9 mouse cellular contexts compared by ENCODE assay signal in the genomic region with DNA sequence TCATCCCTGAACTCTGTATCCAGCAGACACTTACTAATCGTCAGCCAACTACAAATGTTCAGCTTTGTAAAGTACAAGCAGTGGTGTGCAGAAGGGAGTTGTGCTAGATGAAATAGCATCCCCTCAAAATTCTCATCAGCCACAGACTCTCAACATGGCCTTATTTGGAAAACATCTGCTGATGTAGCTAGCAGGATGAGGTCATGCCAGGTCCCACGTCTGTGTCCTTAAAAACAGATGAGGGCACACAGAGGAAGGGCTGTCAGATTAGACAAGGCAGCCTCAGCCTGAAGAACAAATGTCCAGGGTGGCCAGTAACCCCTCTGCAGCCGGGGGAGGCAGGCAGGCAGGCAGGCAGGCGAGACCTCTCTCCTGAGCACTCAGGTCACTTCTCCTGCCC. TPM values are rescaled to one million over a fixed set of nuclear protein-coding genes. Genes with fewer than 3 reads are reported as not detected.
DNase-seq lines count a peak whose midpoint lies in the region; ATAC-seq and TF ChIP-seq lines count a peak whose summit lies in the region.
"Had no signal": no experiment of that assay in that cellular context is flagged by ENCODE, and none has a peak within 500 bp of the region (broad histone marks: within the 10 kb centered on the region; RNA-seq: fewer than 3 reads in every experiment).

No protein-coding gene starts in this region.

- DNase-seq in forebrain, postnatal 0 days: no peak
- DNase-seq in frontal cortex, postnatal 14 days (ENCODE audit: low spot score in 2 of 2): no peak
- no peak for DNase-seq in thymus, adult 18-20 months
- DNase-seq in c-Kit-positive CD71-positive TER-119-positive erythroid progenitor cells, embryonic 14.5 days (ENCODE audit: low spot score): no peak
- DNase-seq: liver, embryonic 13.5 days had no signal

- H3K4me2 ChIP-seq in forebrain, postnatal 0 days (ENCODE audit: low read depth): no peak overlapping the region
- peak overlapping the region; percentile 42 for H3K4me2 ChIP-seq in limb, embryonic 12.5 days
- H3K4me2 ChIP-seq in stomach, embryonic 16.5 days (ENCODE audit: low read depth, low read length): no peak overlapping the region
- H3K4me2 ChIP-seq: liver, embryonic 13.5 days had no signal

- H3K27ac ChIP-seq in forebrain, postnatal 0 days (ENCODE audit: low read depth, low read length): peak overlapping the region; percentile 29
- peak overlapping the region; percentile 90 for H3K27ac ChIP-seq in limb, embryonic 12.5 days
- H3K27ac ChIP-seq in stomach, embryonic 16.5 days (ENCODE audit: low read length): peak overlapping the region; percentile 95
- H3K27ac ChIP-seq: liver, embryonic 13.5 days had no signal

- WGBS in forebrain, postnatal 0 days: 30% methylated on average over 4 of the region's 4 CpGs
- 13% methylated on average over 4 of the region's 4 CpGs for WGBS in limb, embryonic 12.5 days
- WGBS in stomach, embryonic 16.5 days: 27% methylated on average over 4 of the region's 4 CpGs

- no peak for ATAC-seq in megakaryocyte, adult 5-6 weeks (ENCODE audit: poor library complexity, severe bottlenecking)
- ATAC-seq in forebrain, postnatal 0 days: 0 out of 2 replicates have a peak, but pooled peaks have one; percentile 9
- ATAC-seq in limb, embryonic 12.5 days (ENCODE audit: insufficient number of reproducible peaks, insufficient read depth, low FRiP score, low TSS enrichment, low read depth): no peak
- ATAC-seq in stomach, embryonic 16.5 days (ENCODE audit: insufficient read depth, low FRiP score): peak; percentile 14; the same call in 1 of the 2 replicates

- peaks cover 44% of the 10 kb centered on the region for H3K4me1 ChIP-seq in megakaryocyte, embryonic 14.5 days
- no peaks in the 10 kb centered on the region for H3K4me1 ChIP-seq in forebrain, postnatal 0 days (ENCODE audit: insufficient read depth)
- peaks cover 68% of the 10 kb centered on the region for H3K4me1 ChIP-seq in limb, embryonic 12.5 days (replicated peaks)
- H3K4me1 ChIP-seq in stomach, embryonic 16.5 days (ENCODE audit: control insufficient read depth, insufficient read depth, low read length): peaks cover 34% of the 10 kb centered on the region

- no peaks in the 10 kb centered on the region; the same call in 1 of the 2 replicates for H3K9me3 ChIP-seq in megakaryocyte, embryonic 14.5 days
- no peaks in the 10 kb centered on the region for H3K9me3 ChIP-seq in forebrain, postnatal 0 days (ENCODE audit: low read length)
- no peaks in the 10 kb centered on the region for H3K9me3 ChIP-seq in limb, embryonic 12.5 days
- H3K9me3 ChIP-seq in stomach, embryonic 16.5 days (replicated peaks; ENCODE audit: control insufficient read depth, low read length): no peaks in the 10 kb centered on the region
- H3K9me3 ChIP-seq: liver, embryonic 13.5 days had no signal

- no peak overlapping the region for H3K9ac ChIP-seq in forebrain, postnatal 0 days
- H3K9ac ChIP-seq in limb, embryonic 12.5 days (replicated peaks): no peak overlapping the region; the same call in 1 of the 2 replicates
- H3K9ac ChIP-seq in stomach, embryonic 16.5 days (ENCODE audit: low read length): peak overlapping the region; percentile 54
- H3K9ac ChIP-seq: liver, embryonic 13.5 days had no signal

- H3K36me3 ChIP-seq in megakaryocyte, embryonic 14.5 days (replicated peaks; ENCODE audit: low read length): peaks cover 5% of the 10 kb centered on the region
- no peaks in the 10 kb centered on the region for H3K36me3 ChIP-seq in forebrain, postnatal 0 days (ENCODE audit: insufficient read depth)
- H3K36me3 ChIP-seq in limb, embryonic 12.5 days: no peaks in the 10 kb centered on the region
- no peaks in the 10 kb centered on the region for H3K36me3 ChIP-seq in stomach, embryonic 16.5 days (ENCODE audit: control insufficient read depth, insufficient read depth, low read length)
- H3K36me3 ChIP-seq: liver, embryonic 13.5 days had no signal

- peaks cover 59% of the 10 kb centered on the region for H3K27me3 ChIP-seq in megakaryocyte, embryonic 14.5 days (replicated peaks)
- H3K27me3 ChIP-seq in forebrain, postnatal 0 days (ENCODE audit: insufficient read depth, low read length): no peaks in the 10 kb centered on the region
- no peaks in the 10 kb centered on the region for H3K27me3 ChIP-seq in limb, embryonic 12.5 days
- no peaks in the 10 kb centered on the region for H3K27me3 ChIP-seq in stomach, embryonic 16.5 days (ENCODE audit: control insufficient read depth, insufficient read depth, low read length)
- H3K27me3 ChIP-seq: liver, embryonic 13.5 days had no signal

- TF ChIP-seq CTCF in forebrain, postnatal 0 days (IDR thresholded peaks at IDR 0.05; ENCODE audit: low read depth): no peak

- peak overlapping the region; percentile 50 for H3K4me3 ChIP-seq in megakaryocyte, embryonic 14.5 days (replicated peaks)
- H3K4me3 ChIP-seq in forebrain, postnatal 0 days (ENCODE audit: low read depth, low read length): no peak overlapping the region
- no peak overlapping the region for H3K4me3 ChIP-seq in limb, embryonic 12.5 days (replicated peaks)
- no peak overlapping the region for H3K4me3 ChIP-seq in stomach, embryonic 16.5 days (replicated peaks; ENCODE audit: low read length)
- H3K4me3 ChIP-seq: liver, embryonic 13.5 days had no signal

RNA-seq across cellular contexts. Expression of gene Tspan18, which starts 56.8 kb away (rescaled TPM):
- polyA plus RNA-seq in megakaryocyte, embryonic 14.5 days (2012; ENCODE audit: insufficient read depth, low replicate concordance): 8.8 and 11.6 TPM in 2 replicates
- total RNA-seq in megakaryocyte, adult 5-6 weeks (2015): 0.20 TPM in 1 of 2 replicates, not detected in the other
- 0.12 TPM in 1 of 2 replicates, not detected in the other for total RNA-seq in megakaryocyte, adult 5-6 weeks (2017)
- total RNA-seq in forebrain, postnatal 0 days (2014; rRNA removed): 14.8 and 23.1 TPM in 2 replicates
- polyA plus RNA-seq in forebrain, postnatal 0 days (2015; fragmentation: Nextera tagmentation; extraction: Ambion mirVana): 14.4 and 18.1 TPM in 2 replicates
- 16.4 and 16.9 TPM in 2 replicates for polyA plus RNA-seq in limb, embryonic 12.5 days (2016; fragmentation: Nextera tagmentation; extraction: Ambion mirVana)
- polyA plus RNA-seq in stomach, embryonic 16.5 days (2015; fragmentation: Nextera tagmentation; extraction: Ambion mirVana): 15.3 and 17.0 TPM in 2 replicates

Comparison
In these comparisons a context has a peak if more than half of its experiments do, and no peak if none do; other contexts are left out.
1. ATAC-seq: peak in forebrain, postnatal 0 days (single experiment) and stomach, embryonic 16.5 days (single experiment); none in megakaryocyte, adult 5-6 weeks (single experiment) and limb, embryonic 12.5 days (single experiment).
2. H3K27ac ChIP-seq: peak in every context shown above with its lines; median percentile 95 in stomach, embryonic 16.5 days; 90 in limb, embryonic 12.5 days; 29 in forebrain, postnatal 0 days.